Mouse (Mus musculus) embryonic facial prominence, embryonic 13.5 days (tissue): ENCODE measurements around the gene Ermn. TPM values are rescaled to one million over a fixed set of nuclear protein-coding genes. Genes with fewer than 3 reads are reported as not detected.
A peak's percentile ranks its signal among the peaks of the same experiment; 100 is the strongest.

Experiments
- ATAC-seq: fragments of 200-750 bp; cut with Nextera tagmentation; 2 replicates; pipeline ENCODE4 v1.8.0; 2017; ENCODE audit warnings: low read depth; ENCODE audit not compliant: insufficient number of reproducible peaks, insufficient read depth, low FRiP score, low TSS enrichment
- H3K27ac ChIP-seq: fragments of 300-500 bp; sonication (generic); 2 replicates; pipeline ENCODE4 v1.5.1; 2015; ENCODE audit warnings: moderate library complexity, mild to moderate bottlenecking, inconsistent platforms
- H3K27me3 ChIP-seq: fragments of 300-500 bp; sonication (generic); 2 replicates; pipeline ENCODE4 v1.6.1; 2015; ENCODE audit warnings: mild to moderate bottlenecking, inconsistent platforms
- H3K36me3 ChIP-seq: fragments of 300-500 bp; sonication (generic); 2 replicates; pipeline ENCODE4 v1.6.1; 2015; ENCODE audit warnings: mild to moderate bottlenecking, inconsistent platforms
- H3K4me1 ChIP-seq: fragments of 300-500 bp; sonication (generic); 2 replicates; pipeline ENCODE4 v1.6.1; 2015; ENCODE audit warnings: inconsistent platforms
- H3K4me2 ChIP-seq: fragments of 300-500 bp; sonication (generic); 2 replicates; pipeline ENCODE4 v1.6.1; 2015; ENCODE audit warnings: moderate library complexity, mild to moderate bottlenecking, inconsistent platforms
- H3K4me3 ChIP-seq: fragments of 300-500 bp; sonication (generic); 2 replicates; pipeline ENCODE4 v1.5.1; 2015; ENCODE audit warnings: mild to moderate bottlenecking, inconsistent platforms
- H3K9ac ChIP-seq: fragments of 300-500 bp; sonication (generic); 2 replicates; pipeline ENCODE4 v1.6.1; 2015; ENCODE audit warnings: mild to moderate bottlenecking, inconsistent platforms
- H3K9me3 ChIP-seq: fragments of 300-500 bp; sonication (generic); 2 replicates; pipeline ENCODE4 v1.6.1; 2016; ENCODE audit warnings: inconsistent platforms
- WGBS: fragments of 180-500 bp; shearing (Covaris S2); methylation state at CpG from one replicate; pipeline ENCODE4 v1.1.7; 2015; ENCODE audit warnings: mixed read lengths; 5-methylcytosine and 5-hydroxymethylcytosine counted together
- polyA plus RNA-seq: library from polyadenylated mRNA; unstranded; fragments of >200 nt; fragmentation: Nextera tagmentation; extraction: Ambion mirVana; gene quantifications from 2 replicates; pipeline ENCODE4 v1.2.1, GENCODE M21; 2015

Gene Ermn
- polyA plus RNA-seq, 1 experiment from 2014 or later, result 0.91 TPM

DNA sequence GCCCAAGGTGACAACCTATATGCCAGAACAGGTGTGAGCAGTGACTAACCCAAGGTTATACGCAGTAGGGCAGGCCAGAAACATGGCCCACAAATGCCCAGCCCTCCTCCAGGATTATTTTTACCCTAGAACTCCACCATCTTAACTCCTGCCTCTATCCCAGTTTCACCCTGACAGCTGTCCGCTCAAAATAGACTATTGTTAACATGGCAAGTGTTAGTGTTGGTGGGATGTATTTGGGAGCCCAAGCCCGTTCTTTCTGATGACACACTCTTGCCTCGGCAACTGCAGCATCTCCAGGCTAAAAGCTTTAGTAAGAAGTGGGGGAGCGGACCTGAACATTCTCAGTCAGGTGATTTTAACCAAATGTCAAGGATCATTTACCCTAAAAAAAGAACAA lies 45.6 kb downstream of the Ermn start:
- no peaks in the 10 kb centered on the region for H3K36me3 ChIP-seq
- WGBS, result 83% methylated on average over 5 of the region's 5 CpGs
- no peak overlapping the region for H3K27ac ChIP-seq
- no peak overlapping the region for H3K4me3 ChIP-seq
- no peak overlapping the region for H3K9ac ChIP-seq
- H3K4me1 ChIP-seq, result no peaks in the 10 kb centered on the region
- H3K4me2 ChIP-seq, result no peak overlapping the region
- ATAC-seq, result no peak
- no peaks in the 10 kb centered on the region for H3K27me3 ChIP-seq
- H3K9me3 ChIP-seq, result no peaks in the 10 kb centered on the region

- no peak for ATAC-seq
- H3K4me1 ChIP-seq, result peaks cover 16% of the 10 kb centered on the region
- no peak overlapping the region for H3K4me3 ChIP-seq
- H3K27me3 ChIP-seq, result no peaks in the 10 kb centered on the region
- H3K27ac ChIP-seq, result no peak overlapping the region
- WGBS, result 74% methylated on average over 3 of the region's 3 CpGs
- no peaks in the 10 kb centered on the region for H3K9me3 ChIP-seq
- H3K36me3 ChIP-seq, result no peaks in the 10 kb centered on the region
- no peak overlapping the region for H3K9ac ChIP-seq
- H3K4me2 ChIP-seq, result peak overlapping the region; percentile 24; the same call in 1 of the 2 replicates
Measured at GRCm38 (mm10) chr2:58001497-58001896, 51.2 kb downstream of the Ermn start.

- Histone ChIP-seq H3K9ac (peak within 1 kb of the TSS; percentile 70), H3K27me3 (no peaks in the 10 kb centered on the region), H3K4me1 (peaks cover 16% of the 10 kb centered on the region), H3K4me2 (peak within 1 kb of the TSS; percentile 76), H3K4me3 (peak within 1 kb of the TSS; percentile 47), H3K9me3 (no peaks in the 10 kb centered on the region), H3K27ac (peak within 1 kb of the TSS; percentile 68; the same call in 1 of the 2 replicates), H3K36me3 (no peaks in the 10 kb centered on the region)
- no peak for ATAC-seq
- 13% methylated on average over 12 of the region's 12 CpGs for WGBS
Measured at GRCm38 (mm10) chr2:57997752-57998430, 54.8 kb downstream of the Ermn start, which contains the start of gene Galnt5. Gene Galnt5 (plus strand): TSS chr2:57997884.

Other genes with a start within 250 kb of the Ermn start
- 2.4 and 3.0 TPM in 2 replicates for gene Galnt5, start 55.0 kb downstream of the Ermn start, polyA plus RNA-seq
- 0.26 and 0.97 TPM in 2 replicates for gene Cytip, start 142.7 kb upstream of the Ermn start, polyA plus RNA-seq